Mouse (Mus musculus) small intestine, adult 2 months (tissue): ENCODE data around the gene Gfra1. TPM values are rescaled to one million over a fixed set of nuclear protein-coding genes. Genes with fewer than 3 reads are reported as not detected.

Source experiments
- H3K27ac ChIP-seq: fragments of 200-500 bp; 2 replicates; pipeline ENCODE4 v1.5.1; 2012; ENCODE audit warnings: low read depth, low read length, control low read depth, inconsistent platforms; ENCODE audit not compliant: insufficient read depth
- H3K27me3 ChIP-seq: fragments of 200-500 bp; 2 replicates; pipeline ENCODE4 v1.6.1; 2012; ENCODE audit warnings: mild to moderate bottlenecking, moderate library complexity, low read length, inconsistent platforms; ENCODE audit not compliant: control insufficient read depth, insufficient read depth
- H3K36me3 ChIP-seq: fragments of 200-500 bp; 2 replicates; pipeline ENCODE4 v1.6.1; 2012; ENCODE audit warnings: mild to moderate bottlenecking, low read length, control low read depth, inconsistent platforms; ENCODE audit not compliant: control insufficient read depth, insufficient read depth
- H3K4me1 ChIP-seq: fragments of 200-500 bp; 2 replicates; pipeline ENCODE4 v1.6.1; 2012; ENCODE audit warnings: low read length, inconsistent platforms, mixed read lengths; ENCODE audit not compliant: control insufficient read depth, insufficient read depth, insufficient read length
- H3K4me3 ChIP-seq: fragments of 200-500 bp; 2 replicates; pipeline ENCODE4 v1.5.1; 2012; ENCODE audit warnings: low read depth, mild to moderate bottlenecking, control low read depth, inconsistent platforms, low read length, moderate library complexity
- CTCF ChIP-seq: fragments of 200-500 bp; IDR thresholded peaks from 2 replicates; pipeline ENCODE4 v1.5.1; 2012; ENCODE audit warnings: low read depth, mild to moderate bottlenecking, control low read depth, inconsistent platforms, low read length, moderate library complexity, mixed read lengths; ENCODE audit not compliant: insufficient replicate concordance, insufficient read length; ENCODE audit errors: extremely low read depth
- POLR2A ChIP-seq: fragments of 200-500 bp; IDR thresholded peaks from 2 replicates; pipeline ENCODE4 v1.6.1; 2012; ENCODE audit warnings: low read depth, mild to moderate bottlenecking, control low read depth, inconsistent platforms, low read length, moderate library complexity
- WGBS: fragments of 180-500 bp; shearing (Covaris S2); methylation state at CpG from one replicate; pipeline ENCODE4 v1.1.7; 2018; 5-methylcytosine and 5-hydroxymethylcytosine counted together
- polyA plus RNA-seq: library from polyadenylated mRNA; depleted of rRNA; stranded (reverse); fragments of >200 nt; gene quantifications from 2 replicates; pipeline ENCODE4 v1.2.3, GENCODE M21; 2012

The Gfra1 gene
- polyA plus RNA-seq, 1 experiment = 0.58 TPM

GRCm38 (mm10) chr19:58316474-58316873, 139.2 kb downstream of the Gfra1 start:
- no peak overlapping the region for H3K27ac ChIP-seq
- H3K36me3 ChIP-seq = no peaks in the 10 kb centered on the region
- no peak for TF ChIP-seq CTCF
- TF ChIP-seq POLR2A = no peak
- H3K4me1 ChIP-seq = no peaks in the 10 kb centered on the region
- no peak overlapping the region for H3K4me3 ChIP-seq
- WGBS = 66% methylated on average over 5 of the region's 5 CpGs
- H3K27me3 ChIP-seq = no peaks in the 10 kb centered on the region

- TF ChIP-seq POLR2A (no peak), CTCF (no peak)
- WGBS = 88% methylated on average over 5 of the region's 5 CpGs
- H3K4me1 ChIP-seq = no peaks in the 10 kb centered on the region
Measured at GRCm38 (mm10) chr19:58315681-58316080, 140.0 kb downstream of the Gfra1 start.

GRCm38 (mm10) chr19:58314631-58315030, 141.1 kb downstream of the Gfra1 start:
- TF ChIP-seq CTCF = no peak
- Histone ChIP-seq H3K27me3 (no peaks in the 10 kb centered on the region), H3K4me3 (no peak overlapping the region), H3K4me1 (no peaks in the 10 kb centered on the region), H3K36me3 (no peaks in the 10 kb centered on the region), H3K27ac (no peak overlapping the region)
- WGBS = 86% methylated on average over 5 of the region's 5 CpGs

More at GRCm38 (mm10) chr19:58315681-58316080, 140.0 kb downstream of the Gfra1 start:
- no peaks in the 10 kb centered on the region for H3K27me3 ChIP-seq
- no peaks in the 10 kb centered on the region for H3K36me3 ChIP-seq
- no peak overlapping the region for H3K27ac ChIP-seq
- H3K4me3 ChIP-seq = no peak overlapping the region

- 84% methylated on average over 2 of the region's 2 CpGs for WGBS
- Histone ChIP-seq H3K4me1 (no peaks in the 10 kb centered on the region), H3K27me3 (no peaks in the 10 kb centered on the region), H3K36me3 (no peaks in the 10 kb centered on the region), H3K27ac (no peak overlapping the region), H3K4me3 (no peak overlapping the region)
- TF ChIP-seq POLR2A = no peak
- TF ChIP-seq CTCF = peak; percentile 66; the same call in 1 of the 2 replicates
Measured at GRCm38 (mm10) chr19:58313785-58314184, 141.9 kb downstream of the Gfra1 start.

GRCm38 (mm10) chr19:58312492-58312891, 143.2 kb downstream of the Gfra1 start:
- Histone ChIP-seq H3K27ac (no peak overlapping the region), H3K4me3 (no peak overlapping the region)
- WGBS = 76% methylated on average over 2 of the region's 2 CpGs

GRCm38 (mm10) chr19:58310334-58311315, 145.1 kb downstream of the Gfra1 start:
- H3K4me3 ChIP-seq = no peak overlapping the region
- H3K4me1 ChIP-seq = no peaks in the 10 kb centered on the region
- no peaks in the 10 kb centered on the region for H3K27me3 ChIP-seq
- no peak for TF ChIP-seq CTCF
- WGBS = 63% methylated on average over 12 of the region's 12 CpGs
- H3K36me3 ChIP-seq = no peaks in the 10 kb centered on the region
- no peak overlapping the region for H3K27ac ChIP-seq

More at GRCm38 (mm10) chr19:58312492-58312891, 143.2 kb downstream of the Gfra1 start:
- H3K36me3 ChIP-seq = no peaks in the 10 kb centered on the region
- TF ChIP-seq POLR2A (no peak), CTCF (no peak)
- H3K4me1 ChIP-seq = no peaks in the 10 kb centered on the region
- no peaks in the 10 kb centered on the region for H3K27me3 ChIP-seq

- no peak for TF ChIP-seq POLR2A
- no peak for TF ChIP-seq CTCF
- no peak overlapping the region for H3K4me3 ChIP-seq
- H3K36me3 ChIP-seq = no peaks in the 10 kb centered on the region
- 74% methylated on average over 14 of the region's 14 CpGs for WGBS
- no peaks in the 10 kb centered on the region for H3K4me1 ChIP-seq
- no peaks in the 10 kb centered on the region for H3K27me3 ChIP-seq
- H3K27ac ChIP-seq = no peak overlapping the region
Measured at GRCm38 (mm10) chr19:58309620-58310275, 146.0 kb downstream of the Gfra1 start.
